Mouse (Mus musculus): ENCODE measurements at regions not wholly inside any gene's neighbourhood (a gene's known extent, or its start where the extent isn't known, plus 50 kb on each side); places are given as distances from the start of the nearest gene placed in this dataset.

- no peak for DNase-seq (ENCODE audit: low spot score in 2 of 2)
Measured at GRCm38 (mm10) chr7:40052255-40052654, 534.7 kb downstream of the Zfp619 start.

DNA sequence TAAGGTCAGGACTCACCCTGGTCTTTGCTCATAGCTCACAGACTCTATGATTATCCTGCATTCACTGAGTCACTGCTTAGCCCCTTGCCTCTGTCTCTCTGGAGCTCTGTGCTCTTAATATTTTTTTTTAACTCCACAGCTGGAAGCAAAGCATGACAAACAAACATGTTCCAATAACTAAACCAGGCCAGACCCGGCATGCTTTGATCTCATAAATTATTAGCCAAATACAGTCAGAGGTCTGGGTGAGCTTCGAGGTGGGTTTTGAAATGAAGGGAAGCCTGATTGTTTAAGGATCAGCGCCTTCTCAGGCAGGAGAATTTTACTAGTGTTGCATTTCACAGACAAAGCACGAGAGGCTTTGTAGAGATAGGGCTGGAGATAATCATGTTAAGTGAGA lies 541.3 kb downstream of the Zfp619 start:
- no peak for DNase-seq (ENCODE audit: low spot score in 2 of 2)

DNA sequence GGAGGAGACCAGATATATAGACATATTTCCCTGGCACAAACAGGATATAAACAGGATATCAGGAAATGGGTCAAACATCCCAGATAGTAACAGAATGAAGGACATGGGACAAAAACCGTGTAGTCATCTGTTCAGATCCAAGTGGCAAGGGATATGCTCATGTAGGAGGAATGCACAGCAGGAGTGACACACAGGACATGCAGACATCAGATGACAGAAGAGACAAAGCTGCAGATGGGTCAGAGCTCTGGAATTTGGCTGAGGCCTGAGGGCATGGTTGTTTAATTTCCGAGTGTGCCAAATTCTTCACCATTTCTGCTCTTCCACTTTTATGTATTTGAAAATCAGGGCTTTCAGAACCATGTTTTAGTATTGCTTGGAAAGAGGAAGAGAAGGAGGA lies 547.1 kb downstream of the Zfp619 start:
- DNase-seq (ENCODE audit: low spot score in 2 of 2): no peak

DNA sequence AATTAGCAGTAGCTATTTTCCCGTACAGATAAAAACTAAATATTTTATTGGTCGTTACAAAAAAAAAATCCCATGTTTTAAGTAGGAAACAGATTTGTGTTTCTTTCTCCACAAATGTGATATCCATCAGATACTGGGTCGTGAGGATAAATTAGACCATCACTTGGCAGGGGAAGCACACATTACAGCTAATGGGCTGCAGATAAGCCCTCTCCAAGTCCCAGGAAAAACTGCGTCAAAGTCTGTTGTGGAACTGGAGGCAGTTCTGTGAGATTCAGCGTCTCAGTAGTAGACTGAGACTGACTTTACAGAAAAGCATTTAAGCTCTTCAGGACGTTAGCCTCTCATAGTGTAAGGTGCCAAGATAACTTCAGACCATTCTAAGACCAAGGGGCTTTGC lies 548.0 kb downstream of the Zfp619 start:
- DNase-seq (ENCODE audit: low spot score in 2 of 2): no peak

DNA sequence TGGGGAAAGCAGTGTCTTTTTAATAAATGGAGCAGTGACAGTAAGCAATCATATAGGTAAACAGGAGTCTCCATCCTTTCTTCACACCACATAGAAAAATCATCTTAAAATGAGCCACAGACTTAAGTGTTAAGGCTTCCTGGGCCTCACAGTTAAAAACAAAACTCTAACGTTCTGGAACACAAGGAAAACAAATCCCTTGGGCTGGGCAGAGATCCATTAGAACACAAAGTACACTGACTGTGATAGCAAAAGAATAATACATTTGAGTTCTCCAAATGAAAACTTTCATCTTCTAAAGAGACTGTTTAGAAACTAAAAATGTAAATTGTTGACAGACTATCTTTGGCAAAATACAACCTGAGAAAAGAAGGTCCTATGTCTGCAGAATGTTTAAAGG lies 549.8 kb downstream of the Zfp619 start:
- no peak for DNase-seq (ENCODE audit: low spot score in 2 of 2)

DNA sequence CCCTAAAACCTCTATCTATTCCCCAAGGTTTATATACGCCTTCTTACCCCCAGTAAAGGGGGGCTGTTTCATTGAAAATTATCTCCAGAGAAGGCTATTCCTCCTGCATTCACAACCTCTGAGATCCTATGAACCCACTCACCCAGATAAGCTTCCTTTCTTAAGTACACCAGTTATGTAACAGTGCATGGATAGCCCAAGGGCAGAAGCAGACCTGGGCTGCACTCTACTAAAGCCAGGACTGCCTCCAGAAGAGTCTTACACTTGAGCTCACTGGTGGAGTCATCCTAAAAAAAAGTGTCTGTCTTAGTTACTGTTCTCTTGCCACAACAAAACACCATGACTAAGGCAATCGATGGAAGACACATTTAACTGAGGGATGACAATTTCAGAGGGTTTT lies 553.7 kb downstream of the Zfp619 start:
- DNase-seq (ENCODE audit: low spot score in 2 of 2): no peak

GRCm38 (mm10) chr7:40072478-40072877 lies 554.9 kb downstream of the Zfp619 start:
- no peak for DNase-seq (ENCODE audit: low spot score in 2 of 2)

- DNase-seq (ENCODE audit: low spot score in 2 of 2): no peak
Measured at GRCm38 (mm10) chr7:40086236-40086635, 568.7 kb downstream of the Zfp619 start.

DNA sequence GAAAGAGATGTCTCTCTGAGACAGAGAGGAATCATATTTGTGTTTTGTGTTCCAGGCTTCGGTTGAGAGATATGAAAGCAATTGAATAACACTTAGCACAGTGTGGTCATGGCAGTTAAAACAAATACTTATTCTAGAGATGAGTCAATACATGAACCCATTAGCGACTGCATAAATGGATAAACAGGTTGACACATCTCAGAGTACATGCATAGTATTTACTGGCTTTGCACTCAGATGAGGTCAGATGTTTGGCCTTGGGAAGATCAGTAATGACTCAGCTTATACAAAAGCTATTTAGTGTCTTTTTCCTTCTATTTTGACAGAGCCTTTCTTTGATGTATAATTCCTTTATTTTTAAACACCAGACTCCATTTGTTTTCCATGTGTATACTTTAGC lies 579.5 kb downstream of the Zfp619 start:
- no peak for DNase-seq (ENCODE audit: low spot score in 2 of 2)

GRCm38 (mm10) chr7:40103057-40103945 lies 585.7 kb downstream of the Zfp619 start:
- no peak for DNase-seq (ENCODE audit: low spot score in 2 of 2)

DNA sequence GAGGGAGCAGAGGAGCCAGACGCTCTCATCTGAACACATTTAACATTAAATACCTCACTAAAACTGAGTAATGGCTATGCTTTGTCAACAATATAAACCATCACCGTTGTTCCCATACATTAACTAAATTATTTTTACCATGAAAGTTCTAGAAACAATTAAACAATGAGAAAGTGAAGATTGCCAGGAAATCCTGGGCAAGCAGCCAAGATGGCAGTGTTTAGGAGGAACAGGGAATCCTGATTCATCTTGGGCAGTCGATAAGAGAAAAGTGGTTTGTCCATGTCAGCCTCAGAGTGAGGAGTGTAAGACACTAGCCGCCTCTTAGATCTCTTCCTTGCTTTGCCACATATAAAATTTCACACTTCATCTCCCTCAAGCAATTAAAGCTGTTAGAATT lies 625.3 kb downstream of the Zfp619 start:
- DNase-seq (ENCODE audit: low spot score in 2 of 2): no peak

DNA sequence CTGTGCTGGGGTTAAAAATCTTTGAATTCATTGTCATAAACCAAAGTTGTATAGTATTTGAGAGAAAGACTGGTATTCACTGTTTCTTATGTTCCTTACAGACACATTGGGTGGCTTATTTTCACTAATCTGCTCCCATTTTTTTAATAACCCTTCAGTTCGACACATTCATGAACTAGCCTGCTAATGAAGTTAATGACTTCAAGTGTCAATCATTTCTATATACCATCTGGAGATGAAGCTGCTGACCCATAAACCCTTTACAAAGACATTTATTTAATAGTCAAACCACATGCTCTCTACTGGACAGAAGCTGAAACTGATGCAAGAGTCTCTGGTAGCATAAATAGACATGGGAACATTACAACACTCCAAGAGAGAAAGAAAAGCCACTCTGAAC lies 626.9 kb downstream of the Zfp619 start:
- no peak for DNase-seq (ENCODE audit: low spot score in 2 of 2)

GRCm38 (mm10) chr7:40177570-40177969 lies 660.0 kb downstream of the Zfp619 start:
- DNase-seq (ENCODE audit: low spot score in 2 of 2): no peak

- no peak for DNase-seq (ENCODE audit: low spot score in 2 of 2)
Measured at GRCm38 (mm10) chr7:40195366-40195765, 677.8 kb downstream of the Zfp619 start.

DNA sequence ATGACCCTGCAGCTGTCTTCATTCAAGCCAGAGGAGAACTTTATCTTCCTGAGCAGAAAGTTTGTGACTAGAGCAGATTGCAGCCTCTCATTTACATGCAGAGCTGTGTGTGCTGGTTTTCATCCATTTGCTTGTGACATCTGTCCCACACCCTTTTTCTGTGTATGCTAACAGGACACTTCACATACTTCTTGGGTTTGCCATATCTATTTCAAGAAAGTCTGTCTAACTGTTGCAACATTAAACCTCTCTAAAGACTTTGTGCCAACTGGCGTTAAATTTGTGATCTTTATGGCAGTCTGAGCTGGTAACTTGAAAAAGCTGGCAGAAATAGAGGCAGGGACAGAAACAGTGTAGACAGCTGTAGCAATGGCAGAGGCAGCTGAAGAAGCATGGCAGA lies 685.0 kb downstream of the Zfp619 start:
- no peak for DNase-seq (ENCODE audit: low spot score in 2 of 2)

DNA sequence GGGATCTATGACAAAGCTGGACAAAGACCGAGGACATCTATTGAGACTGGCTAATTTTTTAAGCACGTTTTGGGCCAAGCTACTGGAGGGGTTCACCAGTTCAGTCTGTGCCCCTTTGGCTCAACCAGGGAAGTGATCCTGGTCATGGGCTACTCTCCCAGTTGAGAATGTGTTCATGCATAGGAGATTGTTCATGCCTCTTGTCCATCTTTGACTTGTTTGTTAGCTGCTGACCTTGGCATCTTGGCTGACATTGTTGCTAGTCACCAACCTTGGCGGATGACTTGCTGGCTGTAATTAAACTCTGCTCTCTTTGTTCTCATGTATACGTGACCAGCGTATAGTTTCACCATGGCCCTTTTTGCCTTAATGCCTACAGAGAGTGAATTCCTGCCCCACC lies 686.2 kb upstream of the Vstm2b start:
- no peak for DNase-seq (ENCODE audit: low spot score in 2 of 2)

- DNase-seq (ENCODE audit: low spot score in 2 of 2): no peak
Measured at GRCm38 (mm10) chr7:40212576-40212975, 685.6 kb upstream of the Vstm2b start.

DNA sequence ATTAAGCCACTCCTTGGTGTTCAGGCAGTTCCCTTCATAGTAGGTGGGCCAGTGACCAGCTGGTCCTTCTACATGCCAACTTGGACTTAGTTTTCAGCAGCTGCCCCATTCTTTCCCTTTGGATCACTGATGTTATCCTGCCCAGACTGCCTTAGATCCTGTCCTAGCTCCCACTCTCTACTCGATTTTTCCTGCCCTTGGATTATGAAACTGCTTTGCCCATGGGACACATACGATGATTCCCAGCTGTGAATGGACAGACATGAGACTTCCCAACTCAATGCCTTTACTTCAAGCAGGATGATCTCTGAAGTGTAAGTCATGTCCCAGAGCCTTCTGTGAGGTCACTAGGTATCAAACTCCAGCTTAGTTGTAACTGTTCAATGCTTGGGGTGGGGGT lies 684.5 kb upstream of the Vstm2b start:
- no peak for DNase-seq (ENCODE audit: low spot score in 2 of 2)

DNA sequence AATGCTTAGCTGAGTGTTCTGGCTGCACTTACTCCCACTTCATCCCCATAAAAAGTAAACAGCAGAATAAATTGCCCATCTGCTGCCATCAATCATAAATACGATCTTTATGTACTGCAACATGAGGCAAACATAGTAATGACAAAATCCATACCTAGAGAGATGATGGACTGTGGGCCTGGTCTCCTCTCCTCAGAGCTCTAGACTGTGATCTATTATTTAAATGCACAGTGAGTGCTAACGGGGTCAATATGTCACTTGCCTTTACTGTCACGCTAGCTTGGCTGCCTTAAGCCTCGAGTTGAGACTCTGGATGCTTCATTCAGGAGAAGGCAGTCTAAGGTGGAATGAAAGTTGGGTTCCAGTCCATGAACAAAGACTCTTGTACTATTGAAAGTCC lies 683.7 kb upstream of the Vstm2b start:
- DNase-seq (ENCODE audit: low spot score in 2 of 2): no peak

DNA sequence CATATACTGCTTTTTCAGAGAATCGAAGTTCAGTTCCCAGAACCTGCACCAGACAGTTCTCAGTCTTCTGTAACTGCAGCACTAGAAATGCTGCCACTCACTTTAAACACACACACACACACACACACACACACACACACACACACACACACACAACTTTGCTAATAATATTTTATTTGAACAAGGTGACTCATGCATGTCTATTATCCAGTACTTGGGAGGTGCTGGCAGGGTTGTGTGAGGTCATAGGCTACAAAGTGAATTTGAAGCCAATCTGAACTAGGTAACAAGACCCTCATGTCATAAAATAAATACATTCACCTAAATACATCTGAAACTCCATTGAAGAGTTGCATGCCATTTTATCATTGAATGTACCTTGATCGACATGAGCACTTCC lies 682.9 kb upstream of the Vstm2b start:
- no peak for DNase-seq (ENCODE audit: low spot score in 2 of 2)

DNA sequence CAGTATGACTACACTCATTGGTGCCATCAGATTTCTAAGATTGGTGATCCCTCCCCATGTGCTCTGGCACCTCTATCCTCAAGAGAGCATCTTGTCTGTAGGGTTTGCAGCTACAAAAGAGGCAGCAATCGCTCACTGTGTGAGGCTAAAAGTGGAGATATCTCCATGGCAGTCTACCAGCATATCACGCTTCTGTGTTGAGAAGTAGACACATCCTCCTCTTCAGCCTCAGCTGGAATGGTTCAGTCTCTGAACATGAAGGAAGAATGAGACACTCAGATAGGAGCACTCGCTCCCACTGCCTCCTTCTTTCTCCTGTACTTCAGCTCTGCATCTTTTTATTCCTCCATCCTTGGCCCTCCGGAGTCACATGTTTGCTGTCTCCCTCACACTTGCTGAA lies 677.6 kb upstream of the Vstm2b start:
- no peak for DNase-seq (ENCODE audit: low spot score in 2 of 2)

- no peak for DNase-seq (ENCODE audit: low spot score in 2 of 2)
Measured at GRCm38 (mm10) chr7:40245188-40245587, 652.9 kb upstream of the Vstm2b start.

DNA sequence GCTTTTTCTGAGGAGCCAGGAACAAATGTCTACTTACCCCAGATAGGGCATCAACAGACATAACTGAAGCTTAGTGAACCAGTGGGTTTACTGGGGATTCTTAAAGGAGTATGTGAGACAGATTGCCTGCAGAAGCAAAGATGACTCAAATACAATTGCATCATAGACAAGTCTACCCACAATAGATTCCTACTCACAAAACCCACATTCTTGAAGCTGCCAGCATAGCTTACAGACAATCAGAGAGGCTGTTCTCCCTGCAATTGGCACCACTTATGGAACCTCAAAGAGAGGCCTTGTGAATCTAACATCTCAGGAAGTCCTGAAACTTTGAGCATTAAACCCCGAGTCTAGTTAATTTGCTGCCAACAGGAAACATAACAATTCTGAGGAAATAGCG lies 649.6 kb upstream of the Vstm2b start:
- DNase-seq (ENCODE audit: low spot score in 2 of 2): no peak

DNA sequence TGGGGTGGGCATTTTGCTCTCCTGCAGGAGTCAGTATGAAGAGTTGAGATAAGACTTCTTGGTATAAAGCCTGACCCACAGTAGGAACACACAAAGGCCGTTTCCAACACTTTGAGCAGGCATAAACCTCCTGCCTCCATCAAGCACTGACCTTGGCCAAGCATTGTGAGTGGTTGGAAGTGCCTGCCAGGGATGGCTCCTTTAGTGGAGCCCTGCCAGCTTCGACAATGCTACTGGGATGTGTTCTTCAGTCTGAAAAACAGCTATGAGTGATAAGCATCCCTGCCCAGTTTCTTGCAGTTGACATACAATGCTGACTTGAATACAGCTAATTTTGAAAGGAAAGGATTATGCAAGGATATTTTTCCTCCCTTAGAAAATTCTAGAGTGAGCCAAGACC lies 644.6 kb upstream of the Vstm2b start:
- no peak for DNase-seq (ENCODE audit: low spot score in 2 of 2)
